Mouse (Mus musculus) 3134 (cell line): ENCODE results near the gene Eif2a.

ENCODE experiments used
- DNase-seq: peaks from one replicate; pipeline ENCODE4 v3.0.0-alpha.2; 2011; ENCODE audit warnings: low spot score; ENCODE audit not compliant: insufficient read length; ENCODE audit errors: extremely low read depth

Eif2a gene

GRCm38 (mm10) chr3:58525652-58526407 is at the start of gene Eif2a, which contains the start of gene Serp1:
Eif2a (plus strand) TSS chr3:58525821.
Serp1 (minus strand) TSS chr3:58525892.
- DNase-seq = peak; percentile 99

GRCm38 (mm10) chr3:58478755-58479455 is 46.7 kb upstream of the Eif2a start:
- DNase-seq = no peak

- no peak for DNase-seq
Observed at GRCm38 (mm10) chr3:58485883-58486282, 39.7 kb upstream of the Eif2a start.

GRCm38 (mm10) chr3:58487121-58487520 is 38.5 kb upstream of the Eif2a start:
- no peak for DNase-seq

GRCm38 (mm10) chr3:58487999-58488775 is 37.4 kb upstream of the Eif2a start:
- DNase-seq = no peak

GRCm38 (mm10) chr3:58490787-58491186 is 34.8 kb upstream of the Eif2a start:
- DNase-seq = no peak

- no peak for DNase-seq
Observed at GRCm38 (mm10) chr3:58493621-58494020, 32.0 kb upstream of the Eif2a start.

GRCm38 (mm10) chr3:58501961-58502360 is 23.7 kb upstream of the Eif2a start:
- DNase-seq = no peak

- no peak for DNase-seq
Observed at GRCm38 (mm10) chr3:58503720-58504333, 21.8 kb upstream of the Eif2a start.

- no peak for DNase-seq
Observed at GRCm38 (mm10) chr3:58504676-58505075, 20.9 kb upstream of the Eif2a start.

GRCm38 (mm10) chr3:58508020-58508750 is 17.4 kb upstream of the Eif2a start:
- DNase-seq = no peak

- no peak for DNase-seq
Observed at GRCm38 (mm10) chr3:58511581-58511980, 14.0 kb upstream of the Eif2a start.

- DNase-seq = no peak
Observed at GRCm38 (mm10) chr3:58512740-58513139, 12.9 kb upstream of the Eif2a start.

GRCm38 (mm10) chr3:58513483-58513882 is 12.1 kb upstream of the Eif2a start:
- DNase-seq = no peak

- no peak for DNase-seq
Observed at GRCm38 (mm10) chr3:58515947-58516601, 9.5 kb upstream of the Eif2a start.

GRCm38 (mm10) chr3:58516602-58516976 is 9.0 kb upstream of the Eif2a start:
- DNase-seq = no peak

GRCm38 (mm10) chr3:58517258-58517657 is 8.4 kb upstream of the Eif2a start:
- DNase-seq = no peak

GRCm38 (mm10) chr3:58517800-58518199 is 7.8 kb upstream of the Eif2a start:
- no peak for DNase-seq

GRCm38 (mm10) chr3:58518962-58519361 is 6.7 kb upstream of the Eif2a start:
- no peak for DNase-seq

GRCm38 (mm10) chr3:58519536-58519935 is 6.1 kb upstream of the Eif2a start:
- DNase-seq = no peak
